Mouse (Mus musculus): ENCODE results near the gene Etl4. TPM values are rescaled to one million over a fixed set of nuclear protein-coding genes. Genes with fewer than 3 reads are reported as not detected.
"Not testable (repeated sequence)": the region's sequence is repeated elsewhere in the genome, so short reads cannot be mapped to it uniquely, and the experiment has no call there.

The Etl4 gene
- total RNA-seq, 2 experiments from 2014 or later, result 57.5 to 85.3 TPM

DNA sequence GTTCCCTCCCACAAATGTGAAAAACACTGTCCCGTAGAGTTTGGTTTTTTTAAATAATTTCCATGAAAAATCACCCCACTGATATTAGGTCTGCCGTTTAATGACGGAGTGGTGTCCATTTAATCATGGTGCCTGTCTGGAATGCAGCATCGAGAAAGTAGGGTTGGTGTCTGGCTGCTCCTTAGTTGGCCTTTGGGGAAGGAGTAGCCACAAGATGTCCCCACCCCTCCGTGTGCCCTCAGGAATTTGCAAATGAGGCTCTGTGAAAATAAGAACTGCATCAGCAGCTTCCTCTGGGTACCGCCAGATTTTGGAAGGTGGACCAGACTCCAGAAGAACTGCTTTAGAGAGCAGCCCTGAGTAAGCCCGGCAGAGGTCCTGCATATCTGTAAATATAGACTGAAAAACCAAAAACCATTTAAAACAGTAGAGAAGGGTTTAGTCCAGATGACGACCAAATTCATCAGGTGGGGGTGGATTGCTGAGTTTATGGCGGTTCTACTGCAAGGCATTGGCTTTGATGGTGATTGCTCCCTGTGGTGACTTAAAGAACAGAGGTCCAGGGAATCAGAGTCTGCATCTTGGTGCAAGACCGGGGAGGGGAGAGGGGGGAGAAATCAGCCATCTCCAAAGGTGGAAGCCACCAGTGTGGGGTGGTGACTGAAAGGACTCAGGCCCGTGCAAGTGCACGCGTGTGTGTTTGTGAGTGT, 762.1 kb downstream of the Etl4 start:
- intact Hi-C loops (cut with DNase I), result loop anchor here (2.0 kb wide), 2 partner anchors 107 to 395 kb away; no protein-coding TSS in a partner anchor
- no peak for DNase-seq
- Histone ChIP-seq H3K4me3 (no peak overlapping the region), H3K27ac (no peak overlapping the region)
- no peak for TF ChIP-seq CTCF (IDR thresholded peaks at IDR 0.05)

GRCm38 (mm10) chr2:20672281-20672680, 762.7 kb downstream of the Etl4 start:
- Histone ChIP-seq H3K4me3 (no peak overlapping the region), H3K27ac (no peak overlapping the region)
- intact Hi-C loops (cut with DNase I), result loop anchor here (2.0 kb wide), 2 partner anchors 107 to 395 kb away; no protein-coding TSS in a partner anchor
- DNase-seq, result no peak
- TF ChIP-seq CTCF (IDR thresholded peaks at IDR 0.05), result no peak

- no peak overlapping the region for H3K4me3 ChIP-seq
- no peak; the same call in 1 of the 2 replicates for TF ChIP-seq CTCF (IDR thresholded peaks at IDR 0.05)
- H3K27ac ChIP-seq, result no peak overlapping the region
- DNase-seq, result peak; percentile 63
- intact Hi-C loops (cut with DNase I), result loop anchor here (2.0 kb wide), 2 partner anchors 106 to 396 kb away; no protein-coding TSS in a partner anchor
Measured at GRCm38 (mm10) chr2:20672803-20673603, 763.4 kb downstream of the Etl4 start.

DNA sequence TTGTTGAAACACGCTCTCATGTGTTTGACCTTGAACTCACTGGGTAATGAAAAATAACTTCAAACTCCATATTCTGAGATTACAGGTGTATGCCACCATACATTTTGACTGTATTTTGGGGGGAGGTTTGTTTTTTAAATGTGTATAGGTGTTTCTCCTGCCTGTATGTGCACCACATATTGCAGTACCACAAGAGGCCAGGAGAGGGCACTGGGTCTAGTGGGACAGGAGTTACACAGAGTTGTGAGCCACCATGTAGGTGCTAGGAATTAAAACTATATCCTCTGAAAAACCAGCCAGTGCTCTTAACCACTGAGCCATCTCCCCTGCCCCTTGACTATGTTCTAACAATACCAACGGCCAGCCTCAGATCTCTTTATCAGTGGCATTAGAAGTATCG, 766.8 kb downstream of the Etl4 start:
- no peak overlapping the region for H3K27ac ChIP-seq
- TF ChIP-seq CTCF (IDR thresholded peaks at IDR 0.05), result peak; percentile 41
- intact Hi-C loops (cut with DNase I), result no loop called here

GRCm38 (mm10) chr2:20678793-20679192, 769.2 kb downstream of the Etl4 start:
- no peak overlapping the region for H3K27ac ChIP-seq
- no peak overlapping the region for H3K4me3 ChIP-seq
- DNase-seq, result no peak
- intact Hi-C loops (cut with DNase I), result no loop called here
- no peak for TF ChIP-seq CTCF (IDR thresholded peaks at IDR 0.05)

More for the DNA sequence above, 766.8 kb downstream of the Etl4 start:
- DNase-seq, result no peak
- no peak overlapping the region for H3K4me3 ChIP-seq

- H3K4me3 ChIP-seq; H3K27ac ChIP-seq; DNase-seq; intact Hi-C loops (cut with DNase I): not testable (repeated sequence)
Measured at GRCm38 (mm10) chr2:20682203-20682602, 772.6 kb downstream of the Etl4 start.

- TF ChIP-seq CTCF (IDR thresholded peaks at IDR 0.05), result no peak
- intact Hi-C loops (cut with DNase I), result no loop called here
- DNase-seq, result no peak
- Histone ChIP-seq H3K27ac (no peak overlapping the region), H3K4me3 (no peak overlapping the region)
Measured at GRCm38 (mm10) chr2:20689389-20689788, 779.8 kb downstream of the Etl4 start.

DNA sequence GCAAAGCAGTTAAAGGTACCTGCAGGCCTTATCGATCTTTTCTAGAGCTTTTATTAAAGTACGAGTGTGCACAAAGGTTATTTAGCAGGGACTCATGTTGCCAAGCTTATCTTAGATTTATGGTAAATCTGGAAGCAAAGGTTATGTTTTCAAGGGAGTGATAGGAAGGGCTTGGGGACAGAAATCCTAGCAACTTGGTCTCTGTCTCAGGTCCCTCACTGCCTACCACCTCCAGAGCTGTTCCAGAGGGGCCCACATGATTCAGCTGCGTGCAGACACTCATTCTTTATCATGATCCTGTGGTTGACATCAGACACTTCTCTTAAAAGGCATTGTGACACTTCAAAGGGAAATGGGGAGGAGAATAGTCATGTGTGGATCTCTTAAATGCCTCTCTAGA, 783.3 kb downstream of the Etl4 start:
- TF ChIP-seq CTCF (IDR thresholded peaks at IDR 0.05), result no peak
- Histone ChIP-seq H3K27ac (no peak overlapping the region), H3K4me3 (no peak overlapping the region)
- DNase-seq, result no peak
- intact Hi-C loops (cut with DNase I), result no loop called here

DNA sequence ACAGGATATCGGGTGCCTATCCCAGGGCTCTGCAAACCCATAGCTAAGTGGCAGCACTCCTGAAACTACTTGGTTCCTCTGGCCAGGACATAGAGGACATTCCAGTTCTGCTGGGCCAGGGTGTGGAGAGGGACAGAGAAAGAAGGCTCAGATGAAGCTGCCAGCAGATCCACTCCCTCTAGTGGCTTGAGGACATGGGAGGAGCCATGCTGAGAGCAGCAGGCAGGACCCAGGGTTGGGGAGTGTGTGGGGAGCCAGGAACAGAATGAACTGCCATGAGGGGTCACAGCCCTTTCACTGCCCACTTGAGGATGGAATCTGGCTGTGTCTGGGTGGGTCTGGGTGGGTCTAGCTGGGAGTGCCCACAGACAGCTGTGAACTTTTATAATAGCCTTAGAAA, 784.2 kb downstream of the Etl4 start:
- intact Hi-C loops (cut with DNase I), result no loop called here
- no peak overlapping the region for H3K27ac ChIP-seq
- H3K4me3 ChIP-seq, result no peak overlapping the region
- no peak; the same call in 1 of the 2 replicates for TF ChIP-seq CTCF (IDR thresholded peaks at IDR 0.05)
- DNase-seq, result peak; percentile 46

GRCm38 (mm10) chr2:20697719-20698118, 788.1 kb downstream of the Etl4 start:
- intact Hi-C loops (cut with DNase I), result no loop called here
- H3K27ac ChIP-seq, result no peak overlapping the region
- no peak for TF ChIP-seq CTCF (IDR thresholded peaks at IDR 0.05)
- DNase-seq, result no peak
- no peak overlapping the region for H3K4me3 ChIP-seq

DNA sequence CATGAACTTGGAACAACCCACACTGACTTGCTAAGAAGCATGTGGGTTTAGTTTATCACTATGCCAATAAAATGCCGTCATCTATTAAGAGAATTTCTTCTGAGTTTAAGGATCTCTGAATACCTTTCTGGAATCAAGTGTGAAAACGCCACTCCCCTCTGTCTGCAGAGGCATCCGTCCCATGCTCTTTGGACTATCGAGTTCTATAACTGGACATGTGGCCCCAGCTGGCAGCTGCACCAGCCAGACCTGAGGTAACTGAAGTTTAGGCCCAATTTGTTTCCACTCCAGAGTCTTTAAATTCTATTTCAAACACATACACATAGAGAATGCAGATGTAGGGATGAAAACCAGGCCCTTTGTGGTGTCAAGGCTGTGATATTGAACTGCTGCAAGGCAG, 795.5 kb downstream of the Etl4 start:
- no peak overlapping the region for H3K27ac ChIP-seq
- DNase-seq, result peak; percentile 26
- no peak overlapping the region for H3K4me3 ChIP-seq
- TF ChIP-seq CTCF (IDR thresholded peaks at IDR 0.05), result no peak
- intact Hi-C loops (cut with DNase I), result no loop called here

- no peak for DNase-seq
- no peak overlapping the region for H3K4me3 ChIP-seq
- intact Hi-C loops (cut with DNase I), result no loop called here
- H3K27ac ChIP-seq, result peak overlapping the region; percentile 71
- TF ChIP-seq CTCF (IDR thresholded peaks at IDR 0.05), result no peak
Measured at GRCm38 (mm10) chr2:20710589-20710988, 801.0 kb downstream of the Etl4 start.

DNA sequence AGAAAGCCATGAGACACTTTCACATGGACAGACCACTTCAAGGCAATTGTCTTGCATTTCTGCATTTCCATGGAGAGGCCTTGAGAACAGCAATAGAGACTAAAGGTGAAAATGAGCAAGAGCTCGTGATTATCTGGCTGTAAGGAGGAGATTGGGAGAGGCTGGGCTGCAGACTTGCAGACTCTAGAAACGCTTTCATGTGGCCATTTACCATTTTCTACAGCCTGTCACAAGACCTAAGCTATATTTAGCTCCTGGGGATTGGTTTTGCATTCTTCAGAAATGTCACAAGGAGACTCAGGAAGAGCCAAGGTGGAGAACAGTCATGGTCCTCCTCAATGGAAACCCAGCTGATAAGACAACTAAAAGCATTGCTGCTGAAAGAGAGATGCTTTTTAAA, 801.4 kb downstream of the Etl4 start:
- H3K27ac ChIP-seq, result peak overlapping the region; percentile 71
- TF ChIP-seq CTCF (IDR thresholded peaks at IDR 0.05), result no peak
- no peak for DNase-seq
- intact Hi-C loops (cut with DNase I), result no loop called here
- H3K4me3 ChIP-seq, result no peak overlapping the region

All from gastrocnemius, adult 2 months (tissue).